Mouse (Mus musculus) heart, embryonic 13.5 days (tissue): Measurements from ENCODE around the gene Cog3. TPM values are rescaled to one million over a fixed set of nuclear protein-coding genes. Genes with fewer than 3 reads are reported as not detected.
"Not testable (repeated sequence)": the region's sequence is repeated elsewhere in the genome, so short reads cannot be mapped to it uniquely, and the experiment has no call there.

Experiments
- ATAC-seq: fragments of 200-750 bp; cut with Nextera tagmentation; 2 replicates; pipeline ENCODE4 v1.8.0; 2017; ENCODE audit warnings: moderate TSS enrichment; ENCODE audit not compliant: insufficient number of reproducible peaks, low FRiP score, low TSS enrichment; ENCODE audit errors: extremely low read depth
- H3K27ac ChIP-seq: fragments of 300-500 bp; sonication (generic); replicated peaks from 2 replicates; pipeline ENCODE4 v1.5.1; 2015; ENCODE audit warnings: moderate library complexity, mild to moderate bottlenecking, inconsistent platforms
- H3K27me3 ChIP-seq: fragments of 300-500 bp; sonication (generic); replicated peaks from 2 replicates; pipeline ENCODE4 v1.6.1; 2015; ENCODE audit warnings: mild to moderate bottlenecking, inconsistent platforms
- H3K36me3 ChIP-seq: fragments of 300-500 bp; sonication (generic); 2 replicates; pipeline ENCODE4 v1.6.1; 2015; ENCODE audit warnings: mild to moderate bottlenecking, inconsistent platforms
- H3K4me1 ChIP-seq: fragments of 300-500 bp; sonication (generic); 2 replicates; pipeline ENCODE4 v1.6.1; 2015; ENCODE audit warnings: inconsistent platforms
- H3K4me2 ChIP-seq: fragments of 300-500 bp; sonication (generic); 2 replicates; pipeline ENCODE4 v1.6.1; 2015; ENCODE audit warnings: inconsistent platforms, mild to moderate bottlenecking, moderate library complexity
- H3K4me3 ChIP-seq: fragments of 300-500 bp; sonication (generic); 2 replicates; pipeline ENCODE4 v1.5.1; 2015; ENCODE audit warnings: moderate library complexity, mild to moderate bottlenecking, inconsistent platforms
- H3K9ac ChIP-seq: fragments of 300-500 bp; sonication (generic); 2 replicates; pipeline ENCODE4 v1.6.1; 2015; ENCODE audit warnings: inconsistent platforms, mild to moderate bottlenecking, moderate library complexity
- H3K9me3 ChIP-seq: fragments of 300-500 bp; sonication (generic); 2 replicates; pipeline ENCODE4 v1.6.1; 2016; ENCODE audit warnings: inconsistent platforms
- WGBS: fragments of 180-500 bp; shearing (Covaris S2); methylation state at CpG from one replicate; pipeline ENCODE4 v1.1.7; 2015; ENCODE audit warnings: mixed read lengths; 5-methylcytosine and 5-hydroxymethylcytosine counted together
- polyA plus RNA-seq: library from polyadenylated mRNA; unstranded; fragments of >200 nt; fragmentation: Nextera tagmentation; extraction: Ambion mirVana; gene quantifications from 2 replicates; pipeline ENCODE4 v1.2.1, GENCODE M21; 2015

Gene Cog3
- polyA plus RNA-seq, 1 experiment from 2014 or later: 11.8 TPM

DNA sequence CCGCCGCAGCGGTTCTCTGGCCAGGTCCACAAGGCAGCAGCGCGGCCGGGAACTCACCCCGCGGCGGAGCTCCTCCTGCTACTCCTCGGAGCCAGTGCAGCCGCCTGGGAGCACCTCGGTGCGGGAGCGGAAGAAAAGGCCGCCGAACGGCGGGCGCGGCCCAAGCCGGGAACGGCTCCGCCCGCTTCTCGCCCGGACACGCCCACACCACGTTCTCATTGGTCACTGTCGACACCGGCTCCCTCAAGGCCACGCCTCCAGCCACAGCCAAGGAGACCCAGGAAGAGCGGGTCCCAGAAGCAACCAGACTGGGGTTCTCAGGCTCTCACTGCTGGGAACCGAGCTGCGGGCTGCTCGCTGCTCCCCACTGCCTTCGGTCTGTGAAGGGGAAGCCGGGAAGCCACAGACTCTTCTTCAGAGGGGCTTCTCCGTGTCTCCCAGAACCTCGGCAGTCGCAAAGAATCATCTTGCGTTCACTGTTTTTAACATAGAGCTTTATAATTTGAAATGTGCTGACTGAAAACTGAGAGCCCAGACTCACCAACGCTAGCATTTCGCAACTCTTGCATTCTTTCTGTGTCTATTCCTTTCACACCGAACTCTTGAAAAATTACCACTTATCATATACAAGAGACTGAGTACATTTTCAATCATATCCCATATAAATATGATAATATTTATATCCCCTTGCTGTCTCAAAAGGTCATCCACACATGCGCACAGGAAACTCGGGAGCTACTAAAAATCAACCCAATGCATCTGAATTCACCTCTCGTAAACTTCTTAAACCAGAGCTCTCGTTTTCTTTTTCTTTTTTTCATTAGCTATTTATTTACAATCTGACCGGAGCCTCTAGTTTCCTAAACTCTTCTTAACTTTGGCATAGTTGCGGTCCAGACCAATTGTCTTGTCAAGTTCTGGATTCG lies 32.8 kb upstream of the Cog3 start, which contains the start of gene Slc25a30:
Slc25a30 (minus strand) TSS at position 170 of the 926 bp plus-strand sequence.
- WGBS: 5% methylated on average over 51 of the region's 51 CpGs
- Histone ChIP-seq H3K36me3 (peaks cover 1% of the 10 kb centered on the region; the same call in 1 of the 2 replicates), H3K9ac (peak within 1 kb of the TSS; percentile 87), H3K4me3 (peak within 1 kb of the TSS; percentile 73), H3K27me3 (no peaks in the 10 kb centered on the region), H3K4me2 (peak within 1 kb of the TSS; percentile 72), H3K27ac (peak within 1 kb of the TSS; percentile 81), H3K9me3 (no peaks in the 10 kb centered on the region), H3K4me1 (peaks cover 19% of the 10 kb centered on the region)
- ATAC-seq: peak; percentile 100

DNA sequence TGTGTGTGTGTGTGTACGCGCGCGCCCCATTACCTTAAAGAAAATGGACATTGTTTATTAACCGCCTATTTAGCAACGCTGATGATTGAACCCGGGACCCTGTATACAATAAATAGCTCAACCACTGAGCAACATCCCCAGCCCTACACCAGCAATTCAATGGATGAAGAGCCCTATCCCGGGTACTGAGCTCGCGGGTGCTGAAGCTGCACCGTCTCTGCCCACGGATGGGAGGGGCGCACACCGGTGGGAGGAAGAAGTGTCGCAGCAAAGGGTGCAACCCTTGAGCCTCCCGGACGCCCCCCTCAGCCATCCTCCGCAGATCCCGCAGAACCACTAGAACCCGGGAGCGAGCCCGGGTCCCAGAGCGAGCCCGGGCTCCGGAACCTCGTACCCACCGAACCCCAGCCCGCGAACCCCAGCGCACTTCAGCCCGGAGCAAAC lies 32.1 kb upstream of the Cog3 start:
- Histone ChIP-seq H3K4me2 (peak overlapping the region; percentile 72), H3K27ac (peak overlapping the region; percentile 81), H3K4me1 (peaks cover 19% of the 10 kb centered on the region), H3K4me3 (peak overlapping the region; percentile 73), H3K9ac (peak overlapping the region; percentile 87), H3K36me3 (peaks cover 8% of the 10 kb centered on the region; the same call in 1 of the 2 replicates), H3K9me3 (no peaks in the 10 kb centered on the region), H3K27me3 (no peaks in the 10 kb centered on the region)
- 2% methylated on average over 31 of the region's 31 CpGs for whole genome bisulfite sequencing
- ATAC-seq: no peak; the same call in none of the 2 replicates

DNA sequence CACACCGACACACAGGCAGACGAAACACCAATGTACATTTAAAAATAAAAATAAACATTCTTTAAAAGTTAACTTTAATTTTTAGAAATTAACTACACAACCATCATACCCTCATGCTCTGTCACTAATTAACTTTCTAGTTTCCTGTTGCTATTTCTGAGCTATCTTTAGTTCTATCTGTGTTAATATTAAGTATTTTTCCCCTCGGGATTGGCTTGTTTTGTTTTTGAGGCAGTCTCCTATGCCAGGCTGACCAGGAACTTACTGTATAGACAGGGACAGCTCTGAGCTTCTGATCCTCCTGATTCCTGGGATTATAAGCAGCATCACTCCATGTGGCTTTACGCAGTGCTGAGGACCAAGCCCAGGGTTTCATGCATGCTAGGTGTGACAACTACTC lies 25.6 kb upstream of the Cog3 start:
- Histone ChIP-seq H3K27me3 (no peaks in the 10 kb centered on the region), H3K9ac (no peak overlapping the region), H3K4me1 (no peaks in the 10 kb centered on the region), H3K36me3 (peaks cover 25% of the 10 kb centered on the region), H3K27ac (no peak overlapping the region), H3K4me2 (no peak overlapping the region), H3K9me3 (no peaks in the 10 kb centered on the region), H3K4me3 (no peak overlapping the region)
- ATAC-seq: no peak
- WGBS: 79% methylated on average over 4 of the region's 4 CpGs

DNA sequence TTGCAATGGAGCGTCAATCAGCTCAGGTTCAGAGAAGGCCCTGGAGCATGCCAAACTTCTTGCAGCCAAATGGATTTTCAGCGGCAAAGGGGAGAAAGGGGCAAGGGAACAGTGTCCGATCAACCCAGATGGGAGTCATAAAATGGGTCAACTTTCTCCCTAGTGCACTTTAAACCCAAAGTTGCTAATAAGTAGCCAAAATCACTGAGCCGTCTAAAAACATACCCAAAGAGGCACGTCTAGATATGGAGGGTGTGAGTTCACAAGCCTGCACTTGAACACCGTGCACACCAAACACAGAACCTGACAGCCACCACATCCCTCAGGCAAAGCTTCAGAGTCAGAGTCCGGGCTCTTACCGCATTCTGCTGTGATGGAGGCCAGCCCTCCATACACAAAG lies 22.3 kb upstream of the Cog3 start:
- Histone ChIP-seq H3K4me1 (peaks cover 22% of the 10 kb centered on the region), H3K4me2 (no peak overlapping the region), H3K27me3 (no peaks in the 10 kb centered on the region), H3K27ac (no peak overlapping the region), H3K4me3 (no peak overlapping the region), H3K9me3 (no peaks in the 10 kb centered on the region), H3K9ac (no peak overlapping the region), H3K36me3 (peaks cover 19% of the 10 kb centered on the region)
- 87% methylated on average over 8 of the region's 8 CpGs for WGBS
- no peak for ATAC-seq

DNA sequence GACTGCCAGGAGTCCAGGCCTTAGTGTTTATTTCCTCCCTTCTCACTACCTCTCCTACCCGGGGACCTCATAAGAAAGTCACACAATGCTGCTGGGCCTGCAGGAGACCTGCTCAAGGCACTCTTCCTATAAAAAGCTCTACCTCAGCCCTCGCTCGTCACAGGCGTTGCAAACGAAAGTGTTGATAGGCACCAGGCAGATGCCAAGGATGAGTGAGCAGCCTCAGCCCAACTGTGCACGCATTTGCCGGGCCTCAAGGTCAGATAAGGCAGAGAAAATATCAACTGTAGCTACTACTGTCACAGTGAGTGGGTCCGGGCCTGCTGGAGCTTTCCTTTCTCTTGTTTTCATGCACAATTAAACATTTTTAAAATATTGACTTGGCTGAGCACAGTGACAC lies 19.1 kb upstream of the Cog3 start:
- H3K36me3 ChIP-seq: peaks cover 36% of the 10 kb centered on the region
- ATAC-seq: peak; percentile 67; the same call in 1 of the 2 replicates
- no peak overlapping the region for H3K4me3 ChIP-seq
- 30% methylated on average over 8 of the region's 8 CpGs for WGBS
- peak overlapping the region; percentile 32 for H3K4me2 ChIP-seq
- no peaks in the 10 kb centered on the region for H3K9me3 ChIP-seq
- peak overlapping the region; percentile 93 for H3K27ac ChIP-seq
- peak overlapping the region; percentile 41 for H3K9ac ChIP-seq
- peaks cover 28% of the 10 kb centered on the region for H3K4me1 ChIP-seq
- H3K27me3 ChIP-seq: no peaks in the 10 kb centered on the region

DNA sequence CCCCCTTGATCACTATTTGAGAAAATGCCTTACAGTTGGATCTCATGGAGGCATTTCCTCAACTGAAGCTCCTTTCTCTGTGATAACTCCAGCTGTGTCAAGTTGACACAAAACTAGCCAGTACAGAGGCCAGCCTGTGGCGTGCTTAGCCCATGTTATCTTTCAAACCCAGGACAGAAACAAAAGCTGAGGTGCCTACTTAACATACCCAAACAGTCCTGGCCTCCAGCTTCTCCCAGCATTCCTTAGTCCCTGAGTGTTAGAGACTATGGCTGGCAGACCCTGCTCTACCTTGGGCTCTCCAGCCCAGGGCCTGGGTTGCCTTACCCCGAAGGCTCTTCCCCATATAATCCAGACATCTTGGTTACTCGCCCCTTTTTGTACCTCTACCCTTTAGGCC lies 18.1 kb upstream of the Cog3 start:
- not testable (repeated sequence) for H3K9me3 ChIP-seq, ATAC-seq, H3K27me3 ChIP-seq, H3K4me2 ChIP-seq, H3K4me3 ChIP-seq
- peaks cover 40% of the 10 kb centered on the region for H3K36me3 ChIP-seq
- 54% methylated on average over 3 of the region's 3 CpGs for WGBS
- peaks cover 28% of the 10 kb centered on the region for H3K4me1 ChIP-seq
- H3K27ac ChIP-seq: peak overlapping the region; percentile 93
- peak overlapping the region; percentile 41 for H3K9ac ChIP-seq

DNA sequence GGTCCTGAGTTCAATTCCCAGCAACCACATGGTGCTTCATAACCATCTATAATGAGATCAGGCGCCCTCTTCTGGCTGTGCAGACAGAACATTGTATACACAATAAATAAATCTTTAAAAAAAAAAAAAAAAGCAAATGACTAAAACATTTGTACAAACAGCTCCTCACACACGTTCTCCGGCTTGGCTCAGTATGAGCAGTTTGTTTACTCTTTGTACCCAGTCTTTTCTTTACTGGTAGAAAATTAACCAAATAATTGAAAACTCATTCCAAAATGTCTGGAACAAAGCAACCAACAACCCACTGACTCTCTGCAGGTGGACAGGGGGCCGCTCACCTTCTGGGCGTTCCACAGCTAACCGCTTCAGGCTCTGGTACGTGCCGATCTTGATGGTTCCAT lies 16.8 kb upstream of the Cog3 start:
- ATAC-seq: no peak
- no peaks in the 10 kb centered on the region for H3K9me3 ChIP-seq
- WGBS: 89% methylated on average over 8 of the region's 8 CpGs
- H3K9ac ChIP-seq: no peak overlapping the region
- H3K27me3 ChIP-seq: no peaks in the 10 kb centered on the region
- peaks cover 49% of the 10 kb centered on the region for H3K36me3 ChIP-seq
- no peak overlapping the region for H3K27ac ChIP-seq
- no peak overlapping the region for H3K4me2 ChIP-seq
- no peak overlapping the region for H3K4me3 ChIP-seq
- H3K4me1 ChIP-seq: peaks cover 28% of the 10 kb centered on the region

DNA sequence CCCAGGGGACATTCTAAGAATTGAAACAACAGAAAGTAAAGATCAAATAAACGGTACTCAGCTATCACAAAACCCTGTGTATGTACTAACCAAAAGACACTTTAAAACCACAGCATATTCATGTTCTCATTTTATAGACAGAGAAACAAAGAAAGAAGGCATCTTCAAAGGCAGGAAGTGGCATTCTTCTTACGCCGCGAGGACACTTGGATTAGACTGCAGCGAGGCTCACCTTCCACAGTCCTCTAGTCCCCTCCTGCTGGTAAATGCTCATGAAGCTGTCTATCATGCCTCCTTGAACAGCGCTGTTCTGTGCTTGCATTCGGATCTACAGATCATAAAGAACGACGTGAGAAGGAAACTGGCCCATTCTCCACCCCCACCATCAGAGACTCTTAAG lies 15.0 kb upstream of the Cog3 start:
- H3K4me1 ChIP-seq: peaks cover 27% of the 10 kb centered on the region
- H3K27me3 ChIP-seq: no peaks in the 10 kb centered on the region
- H3K4me2 ChIP-seq: no peak overlapping the region
- H3K9ac ChIP-seq: no peak overlapping the region
- no peak overlapping the region for H3K27ac ChIP-seq
- ATAC-seq: no peak
- H3K4me3 ChIP-seq: no peak overlapping the region
- no peaks in the 10 kb centered on the region for H3K9me3 ChIP-seq
- WGBS: 89% methylated on average over 9 of the region's 9 CpGs
- H3K36me3 ChIP-seq: peaks cover 57% of the 10 kb centered on the region

DNA sequence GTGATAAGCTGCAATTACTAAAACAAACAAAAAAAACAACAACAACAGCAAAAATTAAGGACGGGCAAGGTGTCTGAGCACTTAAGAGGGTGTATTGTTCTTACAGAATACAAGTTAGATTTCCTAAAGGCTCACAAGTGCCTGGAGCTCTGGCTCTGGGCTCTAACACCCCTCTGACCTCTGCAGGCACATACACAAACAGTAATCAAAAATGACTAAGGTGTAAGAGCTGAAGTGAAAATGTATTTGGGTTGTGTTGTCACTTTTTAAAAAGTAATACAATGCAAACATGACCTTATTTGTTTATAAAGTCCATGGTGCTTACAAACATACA lies 13.9 kb upstream of the Cog3 start:
- WGBS: 5% methylated on average over 1 of the region's 1 CpGs
- H3K4me3 ChIP-seq: no peak overlapping the region
- no peak for ATAC-seq
- H3K4me2 ChIP-seq: no peak overlapping the region
- H3K36me3 ChIP-seq: peaks cover 67% of the 10 kb centered on the region
- H3K4me1 ChIP-seq: peaks cover 16% of the 10 kb centered on the region
- H3K27me3 ChIP-seq: no peaks in the 10 kb centered on the region
- H3K27ac ChIP-seq: no peak overlapping the region
- no peaks in the 10 kb centered on the region for H3K9me3 ChIP-seq
- no peak overlapping the region for H3K9ac ChIP-seq

DNA sequence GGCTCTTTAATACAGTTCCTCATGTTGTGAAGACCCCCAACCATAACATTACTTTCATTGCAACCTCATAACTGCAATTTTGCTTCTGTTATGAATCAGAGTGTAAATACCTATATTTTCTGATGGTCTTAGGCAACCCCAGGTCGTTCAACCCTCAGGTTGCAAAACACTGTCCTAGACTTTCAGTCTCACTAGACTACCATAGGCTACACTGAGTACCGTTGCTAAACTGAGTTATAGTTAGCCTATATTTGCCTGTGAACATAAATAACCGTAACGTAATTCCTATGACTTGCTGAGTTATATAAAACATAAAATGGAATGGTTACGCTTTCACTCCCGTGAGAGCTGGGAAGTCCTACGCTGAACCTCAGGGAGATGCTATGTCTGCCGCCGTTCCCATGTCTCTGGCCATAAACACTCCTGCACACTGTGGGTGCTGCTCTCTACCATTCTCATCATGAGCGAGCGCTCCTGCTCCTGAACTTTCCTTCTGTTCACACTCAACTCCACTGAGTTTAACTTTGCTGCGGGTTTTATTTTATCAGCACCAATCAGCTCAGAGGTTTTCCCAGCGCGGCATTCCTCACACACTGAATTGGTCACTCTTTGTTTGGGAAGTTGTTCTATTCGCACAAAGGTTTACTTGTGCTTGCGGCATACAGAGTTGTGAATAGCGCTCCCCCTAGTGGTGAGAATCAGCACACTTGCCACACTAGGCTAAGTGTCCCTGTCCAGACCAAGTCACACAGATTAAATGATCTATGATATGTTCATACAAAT lies 13.4 kb upstream of the Cog3 start:
- WGBS: 56% methylated on average over 17 of the region's 17 CpGs
- H3K27me3 ChIP-seq: no peaks in the 10 kb centered on the region
- peaks cover 71% of the 10 kb centered on the region for H3K36me3 ChIP-seq
- H3K9ac ChIP-seq: peak overlapping the region; percentile 34; the same call in 1 of the 2 replicates
- H3K4me3 ChIP-seq: no peak overlapping the region
- ATAC-seq: no peak
- peaks cover 10% of the 10 kb centered on the region for H3K4me1 ChIP-seq
- no peak overlapping the region for H3K27ac ChIP-seq
- H3K4me2 ChIP-seq: peak overlapping the region; percentile 51
- no peaks in the 10 kb centered on the region for H3K9me3 ChIP-seq

DNA sequence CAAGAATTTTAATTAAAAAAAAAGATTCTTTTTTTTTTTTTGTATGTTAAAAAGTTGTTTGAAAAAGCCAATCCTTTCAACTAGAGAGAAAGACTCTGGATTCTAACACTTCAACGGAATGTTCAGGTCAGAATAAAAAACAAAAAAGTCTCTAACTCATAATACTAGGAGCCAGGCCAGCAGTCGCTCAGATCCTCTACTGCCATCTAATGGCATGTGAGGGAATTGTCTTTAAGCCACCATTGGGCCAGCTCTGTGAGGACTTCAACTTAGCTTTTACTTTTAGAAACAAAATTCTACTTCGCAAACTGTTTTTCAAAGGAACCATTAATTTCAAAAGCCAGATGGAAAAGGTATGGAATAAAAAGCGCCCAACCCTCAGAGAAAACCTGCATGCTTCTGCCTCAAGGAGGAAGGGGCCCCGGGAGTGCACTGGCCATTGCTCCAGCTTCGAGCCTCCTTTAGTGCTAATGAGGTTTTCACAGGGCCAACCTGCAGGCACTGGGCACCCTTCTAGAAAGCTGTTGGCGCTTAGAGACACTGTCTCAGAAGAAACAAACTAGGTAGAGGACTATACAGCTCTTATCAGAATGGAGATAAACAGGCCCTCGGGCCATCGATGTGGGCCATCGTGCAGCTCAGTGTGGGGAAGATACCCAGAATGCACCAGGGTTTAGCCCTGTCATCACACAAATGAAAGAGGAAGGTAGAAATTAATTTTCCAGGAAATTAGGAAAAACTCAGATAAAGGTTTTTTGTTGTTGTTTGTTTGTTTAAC lies 6.9 kb upstream of the Cog3 start:
- WGBS: 46% methylated on average over 10 of the region's 10 CpGs
- no peak for ATAC-seq
- no peak overlapping the region for H3K9ac ChIP-seq

More for the DNA sequence above, 6.9 kb upstream of the Cog3 start:
- H3K36me3 ChIP-seq: peaks cover 34% of the 10 kb centered on the region
- no peaks in the 10 kb centered on the region for H3K9me3 ChIP-seq
- no peak overlapping the region for H3K27ac ChIP-seq
- no peaks in the 10 kb centered on the region for H3K4me1 ChIP-seq
- H3K27me3 ChIP-seq: peaks cover 18% of the 10 kb centered on the region
- H3K4me3 ChIP-seq: no peak overlapping the region
- no peak overlapping the region for H3K4me2 ChIP-seq
